Mouse (Mus musculus): Measurements from ENCODE around the gene B3galnt1.
A peak's percentile ranks its signal among the peaks of the same experiment; 100 is the strongest.

Gene B3galnt1

GRCm38 (mm10) chr3:69598261-69599165, at the start of gene B3galnt1:
Gene B3galnt1 (minus strand): TSS chr3:69598960.
- DNase-seq (ENCODE audit: low read depth, low spot score), result peak; percentile 46

GRCm38 (mm10) chr3:69634521-69634920, 35.8 kb upstream of the B3galnt1 start:
- DNase-seq (ENCODE audit: low read depth, low spot score), result no peak

- no peak for DNase-seq (ENCODE audit: low read depth, low spot score)
Observed at GRCm38 (mm10) chr3:69633706-69634420, 35.1 kb upstream of the B3galnt1 start.

GRCm38 (mm10) chr3:69626963-69627590, 28.3 kb upstream of the B3galnt1 start:
- no peak for DNase-seq (ENCODE audit: low read depth, low spot score)

- no peak for DNase-seq (ENCODE audit: low read depth, low spot score)
Observed at GRCm38 (mm10) chr3:69626213-69626962, 27.6 kb upstream of the B3galnt1 start.

GRCm38 (mm10) chr3:69624182-69624581, 25.4 kb upstream of the B3galnt1 start:
- DNase-seq (ENCODE audit: low read depth, low spot score), result no peak

GRCm38 (mm10) chr3:69607909-69608308, 9.1 kb upstream of the B3galnt1 start:
- no peak for DNase-seq (ENCODE audit: low read depth, low spot score)

- no peak for DNase-seq (ENCODE audit: low read depth, low spot score)
Observed at GRCm38 (mm10) chr3:69607468-69607867, 8.7 kb upstream of the B3galnt1 start.

GRCm38 (mm10) chr3:69606923-69607322, 8.2 kb upstream of the B3galnt1 start:
- DNase-seq (ENCODE audit: low read depth, low spot score), result no peak

- no peak for DNase-seq (ENCODE audit: low read depth, low spot score)
Observed at GRCm38 (mm10) chr3:69599166-69599500, 373 bp upstream of the B3galnt1 start.

GRCm38 (mm10) chr3:69597816-69598215, 944 bp downstream of the B3galnt1 start:
- DNase-seq (ENCODE audit: low read depth, low spot score), result no peak

GRCm38 (mm10) chr3:69597211-69597610, 1.5 kb downstream of the B3galnt1 start:
- DNase-seq (ENCODE audit: low read depth, low spot score), result no peak

GRCm38 (mm10) chr3:69596116-69596515, 2.6 kb downstream of the B3galnt1 start:
- DNase-seq (ENCODE audit: low read depth, low spot score), result no peak

- no peak for DNase-seq (ENCODE audit: low read depth, low spot score)
Observed at GRCm38 (mm10) chr3:69594071-69594470, 4.7 kb downstream of the B3galnt1 start.

GRCm38 (mm10) chr3:69593426-69593825, 5.3 kb downstream of the B3galnt1 start:
- no peak for DNase-seq (ENCODE audit: low read depth, low spot score)

GRCm38 (mm10) chr3:69588101-69588760, 10.5 kb downstream of the B3galnt1 start:
- no peak for DNase-seq (ENCODE audit: low read depth, low spot score)

GRCm38 (mm10) chr3:69583798-69584197, 15.0 kb downstream of the B3galnt1 start:
- DNase-seq (ENCODE audit: low read depth, low spot score), result no peak

- DNase-seq (ENCODE audit: low read depth, low spot score), result no peak
Observed at GRCm38 (mm10) chr3:69578791-69579190, 20.0 kb downstream of the B3galnt1 start.

GRCm38 (mm10) chr3:69576715-69577114, 22.0 kb downstream of the B3galnt1 start:
- DNase-seq (ENCODE audit: low read depth, low spot score), result no peak

GRCm38 (mm10) chr3:69575577-69575976, 23.2 kb downstream of the B3galnt1 start:
- no peak for DNase-seq (ENCODE audit: low read depth, low spot score)

- no peak for DNase-seq (ENCODE audit: low read depth, low spot score)
Observed at GRCm38 (mm10) chr3:69572561-69572960, 26.2 kb downstream of the B3galnt1 start.

Data from embryo, embryonic 11.5 days (tissue).